Mouse (Mus musculus) liver, postnatal 0 days (tissue): Measurements from ENCODE around the gene Spock1.

Source experiments
- CTCF ChIP-seq: sonication (generic); IDR thresholded peaks from 2 replicates; pipeline ENCODE4 v1.5.1; 2016; ENCODE audit warnings: antibody characterized with exemption, low read depth
- EP300 ChIP-seq: IDR thresholded peaks from 2 replicates; pipeline ENCODE4 v1.6.1; 2016; ENCODE audit warnings: antibody characterized with exemption, low read depth, mild to moderate bottlenecking

DNA sequence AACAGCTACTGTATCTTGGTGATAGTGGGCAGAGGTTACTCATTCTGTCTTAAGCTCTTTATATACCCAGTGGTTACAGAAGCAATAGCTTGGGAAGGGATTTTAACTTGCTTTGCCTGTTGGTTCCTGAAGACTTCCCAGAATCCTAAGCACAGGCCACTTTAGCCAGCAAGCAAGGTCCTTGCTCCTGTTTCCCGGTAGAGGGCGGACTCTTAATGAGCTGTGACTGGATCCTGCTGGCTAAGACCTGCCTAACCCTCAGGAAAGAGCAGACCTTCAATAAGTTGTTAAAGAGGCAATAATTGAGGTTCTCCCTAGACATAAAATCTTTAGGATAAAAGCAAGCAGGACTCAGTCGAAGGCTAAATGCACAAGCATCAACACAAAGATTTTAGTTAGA is 387.0 kb downstream of the Spock1 start:
- TF ChIP-seq CTCF: peak; percentile 38; the same call in 1 of the 2 replicates
- TF ChIP-seq EP300: no peak
